Mouse (Mus musculus): Measurements from ENCODE around the gene Pramel6. TPM values are rescaled to one million over a fixed set of nuclear protein-coding genes. Genes with fewer than 3 reads are reported as not detected.
"Not testable (repeated sequence)": the region's sequence is repeated elsewhere in the genome, so short reads cannot be mapped to it uniquely, and the experiment has no call there.

Pramel6 gene
- polyA plus RNA-seq, 1 experiment from 2014 or later, result not detected

- Histone ChIP-seq H3K4me2 (ENCODE audit: low read depth, low read length) (no peak overlapping the region), H3K36me3 (ENCODE audit: control insufficient read depth, insufficient read depth, low read length) (no peaks in the 10 kb centered on the region), H3K4me1 (replicated peaks; ENCODE audit: control insufficient read depth, insufficient read depth, low read length) (no peaks in the 10 kb centered on the region), H3K4me3 (ENCODE audit: low read length) (no peak overlapping the region), H3K27me3 (ENCODE audit: control insufficient read depth, insufficient read depth, low read depth, low read length) (no peaks in the 10 kb centered on the region), H3K27ac (ENCODE audit: low read length) (no peak overlapping the region), H3K9me3 (ENCODE audit: control insufficient read depth, low read length) (no peaks in the 10 kb centered on the region; the same call in 1 of the 2 replicates), H3K9ac (ENCODE audit: low read length) (no peak overlapping the region)
- WGBS, result 80% methylated on average over 4 of the region's 4 CpGs
- ATAC-seq (ENCODE audit: low read depth), result no peak
These were observed 14.3 kb downstream of the Pramel6 start for GRCm38 (mm10) chr2:87520651-87521050.

GRCm38 (mm10) chr2:87525899-87526616, 19.7 kb downstream of the Pramel6 start:
- not testable (repeated sequence) for H3K9ac ChIP-seq (ENCODE audit: low read length); H3K9me3 ChIP-seq (ENCODE audit: control insufficient read depth, low read length); H3K36me3 ChIP-seq (ENCODE audit: control insufficient read depth, insufficient read depth, low read length); ATAC-seq (ENCODE audit: low read depth); H3K27me3 ChIP-seq (ENCODE audit: control insufficient read depth, insufficient read depth, low read depth, low read length); H3K4me1 ChIP-seq (replicated peaks; ENCODE audit: control insufficient read depth, insufficient read depth, low read length); H3K27ac ChIP-seq (ENCODE audit: low read length); H3K4me3 ChIP-seq (ENCODE audit: low read length)
- WGBS, result 24% methylated on average over 38 of the region's 39 CpGs
- peak overlapping the region; percentile 13 for H3K4me2 ChIP-seq (ENCODE audit: low read depth, low read length)

GRCm38 (mm10) chr2:87531496-87531895, 25.1 kb downstream of the Pramel6 start, which contains the start of gene Olfr153:
Gene Olfr153 (plus strand): TSS chr2:87531796.
- ATAC-seq (ENCODE audit: low read depth), result no peak
- H3K27me3 ChIP-seq (ENCODE audit: control insufficient read depth, insufficient read depth, low read depth, low read length), result no peaks in the 10 kb centered on the region

GRCm38 (mm10) chr2:87534826-87535225, 28.5 kb downstream of the Pramel6 start:
- no peak overlapping the region for H3K4me3 ChIP-seq (ENCODE audit: low read length)
- no peaks in the 10 kb centered on the region for H3K9me3 ChIP-seq (ENCODE audit: control insufficient read depth, low read length)
- H3K36me3 ChIP-seq (ENCODE audit: control insufficient read depth, insufficient read depth, low read length), result no peaks in the 10 kb centered on the region
- no peaks in the 10 kb centered on the region for H3K27me3 ChIP-seq (ENCODE audit: control insufficient read depth, insufficient read depth, low read depth, low read length)
- ATAC-seq (ENCODE audit: low read depth), result no peak
- no peak overlapping the region for H3K4me2 ChIP-seq (ENCODE audit: low read depth, low read length)
- H3K27ac ChIP-seq (ENCODE audit: low read length), result no peak overlapping the region
- 63% methylated on average over 2 of the region's 2 CpGs for WGBS
- no peak overlapping the region for H3K9ac ChIP-seq (ENCODE audit: low read length)
- no peaks in the 10 kb centered on the region for H3K4me1 ChIP-seq (replicated peaks; ENCODE audit: control insufficient read depth, insufficient read depth, low read length)

More at GRCm38 (mm10) chr2:87531496-87531895, 25.1 kb downstream of the Pramel6 start, which contains the start of gene Olfr153:
- no peaks in the 10 kb centered on the region for H3K9me3 ChIP-seq (ENCODE audit: control insufficient read depth, low read length)
- H3K27ac ChIP-seq (ENCODE audit: low read length), result no peak within 1 kb of the TSS
- no peak within 1 kb of the TSS for H3K9ac ChIP-seq (ENCODE audit: low read length)
- no peaks in the 10 kb centered on the region for H3K4me1 ChIP-seq (replicated peaks; ENCODE audit: control insufficient read depth, insufficient read depth, low read length)
- no peak within 1 kb of the TSS for H3K4me2 ChIP-seq (ENCODE audit: low read depth, low read length)
- no peak within 1 kb of the TSS for H3K4me3 ChIP-seq (ENCODE audit: low read length)
- H3K36me3 ChIP-seq (ENCODE audit: control insufficient read depth, insufficient read depth, low read length), result no peaks in the 10 kb centered on the region

- Histone ChIP-seq H3K9ac (ENCODE audit: low read length) (no peak within 1 kb of the TSS), H3K27me3 (ENCODE audit: control insufficient read depth, insufficient read depth, low read depth, low read length) (no peaks in the 10 kb centered on the region), H3K27ac (ENCODE audit: low read length) (no peak within 1 kb of the TSS), H3K4me1 (replicated peaks; ENCODE audit: control insufficient read depth, insufficient read depth, low read length) (no peaks in the 10 kb centered on the region), H3K9me3 (ENCODE audit: control insufficient read depth, low read length) (no peaks in the 10 kb centered on the region), H3K4me2 (ENCODE audit: low read depth, low read length) (no peak within 1 kb of the TSS), H3K36me3 (ENCODE audit: control insufficient read depth, insufficient read depth, low read length) (no peaks in the 10 kb centered on the region), H3K4me3 (ENCODE audit: low read length) (no peak within 1 kb of the TSS)
- 89% methylated on average over 1 of the region's 1 CpGs for WGBS
- ATAC-seq (ENCODE audit: low read depth), result no peak
These were observed 39.1 kb downstream of the Pramel6 start, which contains the start of gene Olfr1128 for GRCm38 (mm10) chr2:87545442-87545841. Gene Olfr1128 (minus strand): TSS chr2:87545542.

Other genes starting within 250 kb of the Pramel6 start
- gene Olfr1116, start 239.0 kb upstream of the Pramel6 start, polyA plus RNA-seq (2015; fragmentation: Nextera tagmentation; extraction: Ambion mirVana), result not detected in 2 replicates
- not detected in 2 replicates for gene Olfr1118, start 199.0 kb upstream of the Pramel6 start, polyA plus RNA-seq (2015; fragmentation: Nextera tagmentation; extraction: Ambion mirVana)
- gene Olfr1120, start 151.8 kb upstream of the Pramel6 start, polyA plus RNA-seq (2015; fragmentation: Nextera tagmentation; extraction: Ambion mirVana), result not detected in 2 replicates
- gene Olfr1121, start 136.7 kb upstream of the Pramel6 start, polyA plus RNA-seq (2015; fragmentation: Nextera tagmentation; extraction: Ambion mirVana), result not detected in 2 replicates
- not detected in 2 replicates for gene Olfr1122, start 120.7 kb upstream of the Pramel6 start, polyA plus RNA-seq (2015; fragmentation: Nextera tagmentation; extraction: Ambion mirVana)
- gene Olfr1123, start 89.9 kb upstream of the Pramel6 start, polyA plus RNA-seq (2015; fragmentation: Nextera tagmentation; extraction: Ambion mirVana), result not detected in 2 replicates
- gene Olfr1124, start 76.3 kb upstream of the Pramel6 start, polyA plus RNA-seq (2015; fragmentation: Nextera tagmentation; extraction: Ambion mirVana), result 0.06 TPM in 1 of 2 replicates, not detected in the other
- not detected in 2 replicates for gene Olfr1126, start 52.6 kb upstream of the Pramel6 start, polyA plus RNA-seq (2015; fragmentation: Nextera tagmentation; extraction: Ambion mirVana)
- not detected in 2 replicates for gene Pramel7, start 9.5 kb upstream of the Pramel6 start, polyA plus RNA-seq (2015; fragmentation: Nextera tagmentation; extraction: Ambion mirVana)
- gene Olfr153, start 25.2 kb downstream of the Pramel6 start, polyA plus RNA-seq (2015; fragmentation: Nextera tagmentation; extraction: Ambion mirVana), result not detected in 2 replicates
- not detected in 2 replicates for gene Olfr1128, start 39.0 kb downstream of the Pramel6 start, polyA plus RNA-seq (2015; fragmentation: Nextera tagmentation; extraction: Ambion mirVana)
- not detected in 2 replicates for gene Olfr1129, start 67.3 kb downstream of the Pramel6 start, polyA plus RNA-seq (2015; fragmentation: Nextera tagmentation; extraction: Ambion mirVana)
- not detected in 2 replicates for gene Olfr1130, start 99.6 kb downstream of the Pramel6 start, polyA plus RNA-seq (2015; fragmentation: Nextera tagmentation; extraction: Ambion mirVana)
- not detected in 2 replicates for gene Olfr1131, start 120.5 kb downstream of the Pramel6 start, polyA plus RNA-seq (2015; fragmentation: Nextera tagmentation; extraction: Ambion mirVana)
- gene Olfr1132, start 131.0 kb downstream of the Pramel6 start, polyA plus RNA-seq (2015; fragmentation: Nextera tagmentation; extraction: Ambion mirVana), result not detected in 2 replicates
- gene Olfr1133, start 140.8 kb downstream of the Pramel6 start, polyA plus RNA-seq (2015; fragmentation: Nextera tagmentation; extraction: Ambion mirVana), result not detected in 2 replicates
- gene Olfr1134, start 151.9 kb downstream of the Pramel6 start, polyA plus RNA-seq (2015; fragmentation: Nextera tagmentation; extraction: Ambion mirVana), result not detected in 2 replicates
- not detected in 2 replicates for gene Olfr1135, start 167.1 kb downstream of the Pramel6 start, polyA plus RNA-seq (2015; fragmentation: Nextera tagmentation; extraction: Ambion mirVana)
- gene Olfr1136, start 187.4 kb downstream of the Pramel6 start, polyA plus RNA-seq (2015; fragmentation: Nextera tagmentation; extraction: Ambion mirVana), result not detected in 2 replicates
- gene Olfr1137, start 206.6 kb downstream of the Pramel6 start, polyA plus RNA-seq (2015; fragmentation: Nextera tagmentation; extraction: Ambion mirVana), result not detected in 2 replicates
- gene Olfr1138, start 233.4 kb downstream of the Pramel6 start, polyA plus RNA-seq (2015; fragmentation: Nextera tagmentation; extraction: Ambion mirVana), result not detected in 2 replicates
- gene Olfr1140, start 237.2 kb downstream of the Pramel6 start, polyA plus RNA-seq (2015; fragmentation: Nextera tagmentation; extraction: Ambion mirVana), result not detected in 2 replicates
- gene Olfr1141, start 247.4 kb downstream of the Pramel6 start, polyA plus RNA-seq (2015; fragmentation: Nextera tagmentation; extraction: Ambion mirVana), result not detected in 2 replicates

All from lung, embryonic 16.5 days (tissue).